Mouse (Mus musculus): ENCODE measurements at regions not wholly inside any gene's neighbourhood (a gene's known extent, or its start where the extent isn't known, plus 50 kb on each side); places are given as distances from the start of the nearest gene placed in this dataset.

- no peak for DNase-seq (ENCODE audit: low read depth)
These were observed 204.4 kb upstream of the Cited2 start for GRCm38 (mm10) chr10:17518423-17519175.

GRCm38 (mm10) chr10:17522026-17522541, 200.9 kb upstream of the Cited2 start:
- DNase-seq (ENCODE audit: low read depth): no peak

GRCm38 (mm10) chr10:17523558-17524328, 199.3 kb upstream of the Cited2 start:
- DNase-seq (ENCODE audit: low read depth): no peak

GRCm38 (mm10) chr10:17527151-17527737, 195.8 kb upstream of the Cited2 start:
- no peak for DNase-seq (ENCODE audit: low read depth)

- no peak for DNase-seq (ENCODE audit: low read depth)
These were observed 194.9 kb upstream of the Cited2 start for GRCm38 (mm10) chr10:17528116-17528515.

GRCm38 (mm10) chr10:17528846-17529245, 194.2 kb upstream of the Cited2 start:
- no peak for DNase-seq (ENCODE audit: low read depth)

- no peak for DNase-seq (ENCODE audit: low read depth)
These were observed 193.0 kb upstream of the Cited2 start for GRCm38 (mm10) chr10:17529851-17530509.

GRCm38 (mm10) chr10:17531021-17531420, 192.0 kb upstream of the Cited2 start:
- DNase-seq (ENCODE audit: low read depth): no peak

- no peak for DNase-seq (ENCODE audit: low read depth)
These were observed 184.0 kb upstream of the Cited2 start for GRCm38 (mm10) chr10:17538944-17539533.

GRCm38 (mm10) chr10:17540404-17541375, 182.3 kb upstream of the Cited2 start:
- no peak for DNase-seq (ENCODE audit: low read depth)

- DNase-seq (ENCODE audit: low read depth): no peak
These were observed 180.7 kb upstream of the Cited2 start for GRCm38 (mm10) chr10:17542104-17542846.

GRCm38 (mm10) chr10:17542847-17543421, 180.1 kb upstream of the Cited2 start:
- no peak for DNase-seq (ENCODE audit: low read depth)

- no peak for DNase-seq (ENCODE audit: low read depth)
These were observed 177.7 kb upstream of the Cited2 start for GRCm38 (mm10) chr10:17545291-17545690.

GRCm38 (mm10) chr10:17547986-17548385, 175.0 kb upstream of the Cited2 start:
- no peak for DNase-seq (ENCODE audit: low read depth)

GRCm38 (mm10) chr10:17548629-17549580, 174.1 kb upstream of the Cited2 start:
- no peak for DNase-seq (ENCODE audit: low read depth)

GRCm38 (mm10) chr10:17549711-17550637, 173.0 kb upstream of the Cited2 start:
- DNase-seq (ENCODE audit: low read depth): no peak

GRCm38 (mm10) chr10:17550638-17551013, 172.4 kb upstream of the Cited2 start:
- no peak for DNase-seq (ENCODE audit: low read depth)
